Mouse (Mus musculus) G1E (cell line): ENCODE measurements around the gene Cenpp.

Experiments
- CTCF ChIP-seq: IDR thresholded peaks from 2 replicates; pipeline ENCODE4 v1.5.1; 2012; ENCODE audit warnings: low read depth, low read length, inconsistent platforms, mixed read lengths
- GATA1 ChIP-seq: IDR thresholded peaks from 2 replicates; pipeline ENCODE4 v1.6.1; 2012; ENCODE audit warnings: borderline replicate concordance, low read length, inconsistent platforms, mixed read lengths
- POLR2AphosphoS5 ChIP-seq: IDR thresholded peaks from 2 replicates; pipeline ENCODE4 v1.6.1; 2012; ENCODE audit warnings: low read depth, low read length, inconsistent platforms; ENCODE audit not compliant: insufficient replicate concordance

DNA sequence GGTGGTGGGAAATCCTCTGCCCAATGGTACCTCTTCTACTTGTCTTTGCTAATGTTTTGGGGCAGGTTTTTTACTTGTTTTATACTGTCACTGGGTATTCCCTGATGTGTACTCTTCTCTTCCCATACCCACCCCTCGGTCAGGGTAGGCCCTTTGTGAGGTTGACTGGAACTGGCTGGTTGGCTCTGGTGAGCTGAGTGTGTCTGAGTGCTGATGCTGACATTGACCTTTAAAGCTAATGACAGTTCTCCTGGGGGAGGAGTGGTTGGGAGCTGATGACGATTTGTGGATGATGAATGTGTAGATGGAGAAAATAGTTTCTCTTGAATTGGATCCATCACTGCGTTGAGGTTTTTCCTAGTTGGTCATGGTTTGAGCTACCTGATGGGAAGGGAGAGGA is 225.8 kb downstream of the Cenpp start:
- no peak for TF ChIP-seq CTCF
- no peak for TF ChIP-seq POLR2AphosphoS5
- TF ChIP-seq GATA1: no peak
